ENCODE assay signal across 8 mouse cellular contexts in the genomic region with DNA sequence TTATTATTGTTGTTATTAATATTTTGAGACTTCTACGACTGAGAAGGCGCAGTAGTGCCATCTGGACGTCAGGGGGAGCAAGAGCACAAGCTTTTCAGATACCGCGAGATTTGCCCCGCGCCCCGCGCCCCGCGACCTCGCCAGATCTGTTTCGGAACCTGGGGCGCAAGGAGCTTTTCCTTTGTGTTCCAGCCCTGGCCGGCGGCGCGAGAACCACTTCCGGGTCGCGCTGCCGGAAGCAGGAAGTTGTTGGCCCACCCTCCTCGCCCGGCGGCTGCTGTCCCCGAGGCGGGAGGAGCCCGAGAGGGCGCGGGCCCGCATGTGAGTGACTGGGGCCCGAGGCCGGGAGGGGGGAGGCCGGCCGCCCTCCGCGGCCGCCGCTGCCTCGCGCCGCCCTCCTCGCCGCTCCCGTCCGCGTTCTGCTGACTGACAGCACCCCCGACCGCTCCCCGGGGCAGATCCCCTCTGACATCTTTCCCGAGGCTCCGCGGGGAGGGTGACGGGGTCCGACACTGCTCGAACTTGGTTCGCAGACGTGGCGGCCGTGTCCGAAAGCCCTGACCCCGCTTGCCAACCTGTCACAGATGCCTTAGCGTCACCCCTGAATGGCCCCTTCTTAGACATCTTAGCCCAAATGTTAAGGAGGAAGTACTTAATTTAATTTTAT. TPM values are rescaled to one million over a fixed set of nuclear protein-coding genes. Genes with fewer than 3 reads are reported as not detected.
DNase-seq lines count a peak whose midpoint lies in the region; ATAC-seq lines count a peak whose summit lies in the region.

A gene (plus strand): TSS at position 107 of the 667 bp plus-strand sequence.

- peak within 1 kb of the TSS; percentile 98 for H3K9ac ChIP-seq in hindbrain, embryonic 13.5 days

- H3K4me3 ChIP-seq in hindbrain, embryonic 13.5 days = peak within 1 kb of the TSS; percentile 88

- peak; percentile 98 for DNase-seq in NIH3T3 (ENCODE audit: low read depth)
- DNase-seq in cerebellum, postnatal 10 days = peak; percentile 98
- peak; percentile 92 to 93 for DNase-seq in frontal cortex, postnatal 14 days (ENCODE audit: low spot score in 2 of 2)
- DNase-seq in layer of hippocampus, postnatal 25 days (ENCODE audit: extremely low spot score in 1 of 2, low spot score in 1 of 2) = peak; percentile 89 to 91
- peak; percentile 97 for DNase-seq in lung, postnatal 25 days (ENCODE audit: low spot score)
- peak; percentile 97 for DNase-seq in retina, embryonic 14.5 days (ENCODE audit: low spot score)
- peak; percentile 95 for DNase-seq in thymus, postnatal 4 days

- ATAC-seq in hindbrain, embryonic 13.5 days (ENCODE audit: low FRiP score) = peak; percentile 92

- H3K4me1 ChIP-seq in hindbrain, embryonic 13.5 days (replicated peaks) = peaks cover 35% of the 10 kb centered on the region

- H3K9me3 ChIP-seq in hindbrain, embryonic 13.5 days = no peaks in the 10 kb centered on the region

- under 1% methylated on average over 42 of the region's 63 CpGs for WGBS in hindbrain, embryonic 13.5 days

- H3K27ac ChIP-seq in hindbrain, embryonic 13.5 days = peak within 1 kb of the TSS; percentile 92

- H3K4me2 ChIP-seq in hindbrain, embryonic 13.5 days = peak within 1 kb of the TSS; percentile 72

- no peaks in the 10 kb centered on the region for H3K27me3 ChIP-seq in hindbrain, embryonic 13.5 days

- no peaks in the 10 kb centered on the region for H3K36me3 ChIP-seq in hindbrain, embryonic 13.5 days

RNA-seq across cellular contexts. Expression of the gene that starts here (rescaled TPM):
- polyA plus RNA-seq in hindbrain, embryonic 13.5 days (2015; fragmentation: Nextera tagmentation; extraction: Ambion mirVana) = 108 and 111 TPM in 2 replicates
- 10 to 100 TPM; 96.8 to 96.9 TPM for total RNA-seq in layer of hippocampus, postnatal 25 days (2021)

Comparison
In these comparisons a context has a peak if more than half of its experiments do, and no peak if none do; other contexts are left out.
1. Peak in every context shown above with its lines: DNase-seq, ATAC-seq, H3K4me3 ChIP-seq and H3K27ac ChIP-seq.